Mouse (Mus musculus) ES-Bruce4 (cell line): Measurements from ENCODE around the gene Aebp1.

Source experiments
- CTCF ChIP-seq: IDR thresholded peaks from one replicate; pipeline ENCODE4 v1.8.1; 2011; ENCODE audit warnings: low read depth, low read length
- EP300 ChIP-seq: IDR thresholded peaks from 2 replicates; pipeline ENCODE4 v1.6.1; 2011; ENCODE audit warnings: low read depth, low read length; ENCODE audit not compliant: insufficient read depth
- POLR2A ChIP-seq: IDR thresholded peaks from one replicate; pipeline ENCODE4 v1.8.1; 2011; ENCODE audit warnings: low read length; ENCODE audit not compliant: insufficient read depth

DNA sequence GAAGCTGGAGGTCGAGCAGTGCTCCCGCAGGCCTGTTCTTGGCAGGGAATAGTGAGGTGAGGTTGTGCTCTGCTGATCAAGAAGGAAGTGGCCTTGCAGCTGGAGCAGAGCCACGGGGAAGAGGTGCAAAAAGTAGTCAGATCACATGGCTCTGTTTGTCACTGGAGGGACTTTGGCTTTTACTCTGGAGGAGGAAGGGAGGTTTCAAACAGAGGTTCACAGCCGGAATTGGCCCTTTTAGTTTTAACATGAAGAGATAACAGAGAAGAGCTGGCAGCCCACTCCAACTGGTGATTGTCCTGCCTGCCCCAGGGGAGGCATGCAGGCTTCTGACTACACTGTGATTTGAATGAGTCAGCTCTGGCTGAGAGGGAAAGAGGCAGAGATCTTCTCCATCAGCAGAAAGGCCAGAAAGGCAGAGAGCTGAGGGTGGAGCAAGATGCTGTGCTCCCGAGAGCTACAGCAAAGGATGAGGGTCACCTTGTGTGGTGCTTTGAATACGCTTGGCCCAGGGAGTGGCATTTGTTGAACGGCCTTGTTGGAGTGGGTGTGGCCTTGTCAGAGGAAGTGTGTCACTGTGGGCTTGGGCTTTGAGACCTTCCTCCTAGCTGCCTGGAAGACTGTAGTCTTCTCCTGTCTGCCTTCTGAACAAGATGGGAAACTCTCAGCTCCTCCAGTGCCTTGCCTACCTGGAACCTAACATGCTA is 15.0 kb upstream of the Aebp1 start:
- no peak for TF ChIP-seq CTCF
- TF ChIP-seq POLR2A, result no peak
- no peak for TF ChIP-seq EP300
